In genomic region chr6:142429072-142429471, GRCm38 (mm10) we compare ENCODE assay signal across 22 mouse cellular contexts. TPM values are rescaled to one million over a fixed set of nuclear protein-coding genes. Genes with fewer than 3 reads are reported as not detected.
"Had no signal": no experiment of that assay in that cellular context is flagged by ENCODE, and none has a peak within 500 bp of the region (broad histone marks: within the 10 kb centered on the region; RNA-seq: fewer than 3 reads in every experiment).

No protein-coding gene starts in this region.

- H3K4me2 ChIP-seq: liver, embryonic 13.5 days; liver, embryonic 15.5 days; lung, embryonic 15.5 days; midbrain, embryonic 13.5 days; neural tube, embryonic 12.5 days had no signal

- DNase-seq: liver, embryonic 13.5 days; liver, postnatal 0 days; lung, adult 2 months; lung, postnatal 14 days; lung, postnatal 36 days; right cerebral cortex, postnatal 14 days; thymus, adult 18-20 months; thymus, postnatal 14 days; thymus, postnatal 36 days had no signal

- H3K9ac ChIP-seq: liver, embryonic 13.5 days; liver, embryonic 15.5 days; liver, postnatal 0 days; lung, embryonic 15.5 days; midbrain, embryonic 13.5 days; neural tube, embryonic 12.5 days had no signal

- H3K4me3 ChIP-seq: liver, embryonic 13.5 days; liver, embryonic 15.5 days; lung, embryonic 15.5 days; megakaryocyte, embryonic 14.5 days; midbrain, embryonic 13.5 days; neural tube, embryonic 12.5 days had no signal

- H3K4me1 ChIP-seq: liver, embryonic 13.5 days; liver, embryonic 15.5 days; lung, embryonic 15.5 days; megakaryocyte, embryonic 14.5 days; midbrain, embryonic 13.5 days; neural tube, embryonic 12.5 days had no signal

- H3K36me3 ChIP-seq: liver, embryonic 13.5 days; liver, embryonic 15.5 days; lung, embryonic 15.5 days; midbrain, embryonic 13.5 days; neural tube, embryonic 12.5 days had no signal

- H3K9me3 ChIP-seq: liver, embryonic 13.5 days; liver, embryonic 15.5 days; lung, embryonic 15.5 days; megakaryocyte, embryonic 14.5 days; midbrain, embryonic 13.5 days; neural tube, embryonic 12.5 days had no signal

- H3K27ac ChIP-seq: liver, embryonic 13.5 days; liver, embryonic 15.5 days; lung, embryonic 15.5 days; macrophage; midbrain, embryonic 13.5 days; neural tube, embryonic 12.5 days had no signal

- ATAC-seq: liver, postnatal 0 days; lung, postnatal 0 days; midbrain, embryonic 13.5 days; midbrain, embryonic 16.5 days had no signal

- H3K27me3 ChIP-seq: liver, embryonic 13.5 days; liver, embryonic 15.5 days; lung, embryonic 15.5 days; midbrain, embryonic 13.5 days; neural tube, embryonic 12.5 days had no signal

RNA-seq across cellular contexts. Expression of gene Spx, which starts 15.8 kb away (rescaled TPM):
- total RNA-seq: megakaryocyte progenitor cell, adult 5-6 weeks; monocyte, adult 5-6 weeks had no signal
- polyA plus RNA-seq: macrophage had no signal

RNA-seq across cellular contexts. Expression of gene Gys2, which starts 43.8 kb away (rescaled TPM):
- total RNA-seq: megakaryocyte progenitor cell, adult 5-6 weeks; monocyte, adult 5-6 weeks; neutrophil, adult 5-6 weeks had no signal
- polyA plus RNA-seq: lung, postnatal 0 days; macrophage; neural tube, embryonic 14.5 days; stomach, embryonic 14.5 days had no signal
